Mouse (Mus musculus) midbrain, embryonic 15.5 days (tissue): ENCODE data around the gene Magi1. TPM values are rescaled to one million over a fixed set of nuclear protein-coding genes. Genes with fewer than 3 reads are reported as not detected.

Experiments used
- ATAC-seq: fragments of 200-750 bp; cut with Nextera tagmentation; replicated peaks from 2 replicates; pipeline ENCODE4 v1.8.0; 2017; ENCODE audit warnings: moderate TSS enrichment
- H3K27ac ChIP-seq: fragments of 300-500 bp; sonication (generic); 2 replicates; pipeline ENCODE4 v1.5.1; 2015; ENCODE audit warnings: mild to moderate bottlenecking, inconsistent platforms
- H3K27me3 ChIP-seq: fragments of 300-500 bp; sonication (generic); replicated peaks from 2 replicates; pipeline ENCODE4 v1.6.1; 2015; ENCODE audit warnings: inconsistent platforms
- H3K36me3 ChIP-seq: fragments of 300-500 bp; sonication (generic); replicated peaks from 2 replicates; pipeline ENCODE4 v1.6.1; 2015; ENCODE audit warnings: inconsistent platforms
- H3K4me1 ChIP-seq: fragments of 300-500 bp; sonication (generic); 2 replicates; pipeline ENCODE4 v1.6.1; 2015; ENCODE audit warnings: inconsistent platforms
- H3K4me2 ChIP-seq: fragments of 300-500 bp; sonication (generic); 2 replicates; pipeline ENCODE4 v1.6.1; 2015; ENCODE audit warnings: inconsistent platforms, mild to moderate bottlenecking, moderate library complexity
- H3K4me3 ChIP-seq: fragments of 300-500 bp; sonication (generic); 2 replicates; pipeline ENCODE4 v1.5.1; 2015; ENCODE audit warnings: mild to moderate bottlenecking, inconsistent platforms
- H3K9ac ChIP-seq: fragments of 300-500 bp; sonication (generic); 2 replicates; pipeline ENCODE4 v1.6.1; 2015; ENCODE audit warnings: mild to moderate bottlenecking, inconsistent platforms
- H3K9me3 ChIP-seq: fragments of 300-500 bp; sonication (generic); 2 replicates; pipeline ENCODE4 v1.6.1; 2016; ENCODE audit warnings: inconsistent platforms
- WGBS: fragments of 180-500 bp; shearing (Covaris S2); methylation state at CpG from one replicate; pipeline ENCODE4 v1.1.7; 2015; ENCODE audit warnings: mixed read lengths; 5-methylcytosine and 5-hydroxymethylcytosine counted together
- polyA plus RNA-seq: library from polyadenylated mRNA; unstranded; fragments of >200 nt; fragmentation: Nextera tagmentation; extraction: Ambion mirVana; gene quantifications from 2 replicates; pipeline ENCODE4 v1.2.1, GENCODE M21; 2015

Gene Magi1
- polyA plus RNA-seq, 1 experiment from 2014 or later: 38.2 TPM

DNA sequence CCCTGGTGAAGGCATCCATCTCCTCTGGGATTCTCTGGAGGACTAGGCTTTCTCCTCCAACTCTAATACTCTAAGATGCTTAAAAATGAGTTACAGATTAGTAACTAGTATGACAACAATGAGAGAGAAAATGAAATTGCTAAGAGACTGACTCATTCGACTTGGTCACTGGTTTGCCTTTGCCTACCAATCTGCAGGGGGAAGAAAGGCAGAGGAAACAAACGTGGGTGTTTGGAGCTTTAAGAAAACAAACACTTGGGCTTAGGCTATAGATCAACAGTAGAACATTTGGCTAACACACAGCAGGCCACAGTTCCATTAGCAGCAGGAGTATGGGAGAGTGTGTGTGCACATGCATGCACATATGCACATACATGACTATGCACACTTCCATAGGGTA is 142.2 kb downstream of the Magi1 start:
- WGBS: 72% methylated on average over 2 of the region's 2 CpGs
- H3K9ac ChIP-seq: no peak overlapping the region
- no peaks in the 10 kb centered on the region for H3K9me3 ChIP-seq
- no peak overlapping the region for H3K27ac ChIP-seq
- H3K4me3 ChIP-seq: no peak overlapping the region
- H3K4me1 ChIP-seq: no peaks in the 10 kb centered on the region
- H3K36me3 ChIP-seq: no peaks in the 10 kb centered on the region
- H3K4me2 ChIP-seq: no peak overlapping the region
- no peak for ATAC-seq
- no peaks in the 10 kb centered on the region for H3K27me3 ChIP-seq

DNA sequence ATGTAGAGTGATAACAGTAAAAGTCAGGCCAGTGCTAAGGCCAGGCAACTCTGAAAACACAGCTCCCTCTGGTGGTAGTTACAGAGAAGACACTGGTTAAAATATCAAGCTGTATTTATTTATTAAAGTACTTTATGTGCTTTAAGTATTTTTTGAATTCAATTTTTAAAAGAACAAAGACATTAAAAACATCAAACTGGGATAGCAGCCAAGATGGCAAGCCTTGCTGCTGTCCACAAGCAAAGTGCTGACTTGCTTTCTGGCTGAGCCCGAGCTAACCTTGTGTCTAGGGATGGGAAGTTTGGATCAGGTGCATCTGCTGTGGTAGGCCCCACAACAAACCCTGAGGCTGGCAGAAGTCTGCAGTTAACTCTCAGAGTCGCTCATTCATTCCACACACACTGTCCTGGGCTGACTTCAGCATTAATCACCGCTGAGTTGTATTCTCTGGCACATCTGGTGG is 143.7 kb downstream of the Magi1 start:
- Histone ChIP-seq H3K27ac (no peak overlapping the region), H3K9me3 (no peaks in the 10 kb centered on the region), H3K4me1 (no peaks in the 10 kb centered on the region), H3K27me3 (no peaks in the 10 kb centered on the region), H3K4me2 (no peak overlapping the region), H3K4me3 (no peak overlapping the region), H3K9ac (no peak overlapping the region), H3K36me3 (no peaks in the 10 kb centered on the region)
- ATAC-seq: no peak
- 90% methylated on average over 3 of the region's 3 CpGs for WGBS

DNA sequence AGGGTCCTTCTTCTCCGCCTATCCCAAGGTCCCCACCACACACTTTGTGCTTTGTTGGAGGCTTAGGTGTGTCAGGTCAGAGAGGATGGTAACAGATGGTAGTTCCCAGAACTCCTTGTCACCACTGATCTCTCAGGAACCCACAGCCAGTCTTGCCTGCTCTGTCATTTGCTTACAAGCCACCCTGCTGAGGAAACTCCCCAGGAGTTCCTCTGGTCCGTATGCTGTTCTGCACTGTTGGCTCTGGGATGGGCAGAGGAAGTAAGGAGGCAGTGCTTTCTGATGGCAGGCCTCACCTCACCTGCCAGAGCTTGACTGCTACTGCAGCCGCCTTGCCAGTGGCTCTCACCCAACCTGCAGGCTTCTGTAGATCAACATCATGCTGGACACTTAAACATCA is 147.0 kb downstream of the Magi1 start:
- WGBS: 74% methylated on average over 3 of the region's 3 CpGs
- H3K27me3 ChIP-seq: no peaks in the 10 kb centered on the region
- no peak overlapping the region for H3K9ac ChIP-seq
- no peak overlapping the region for H3K4me2 ChIP-seq
- no peak overlapping the region for H3K27ac ChIP-seq
- no peaks in the 10 kb centered on the region for H3K36me3 ChIP-seq
- H3K4me1 ChIP-seq: 0 out of 2 replicates have a peak, but pooled peaks cover 12% of the 10 kb centered on the region
- H3K4me3 ChIP-seq: no peak overlapping the region
- ATAC-seq: no peak
- H3K9me3 ChIP-seq: no peaks in the 10 kb centered on the region

DNA sequence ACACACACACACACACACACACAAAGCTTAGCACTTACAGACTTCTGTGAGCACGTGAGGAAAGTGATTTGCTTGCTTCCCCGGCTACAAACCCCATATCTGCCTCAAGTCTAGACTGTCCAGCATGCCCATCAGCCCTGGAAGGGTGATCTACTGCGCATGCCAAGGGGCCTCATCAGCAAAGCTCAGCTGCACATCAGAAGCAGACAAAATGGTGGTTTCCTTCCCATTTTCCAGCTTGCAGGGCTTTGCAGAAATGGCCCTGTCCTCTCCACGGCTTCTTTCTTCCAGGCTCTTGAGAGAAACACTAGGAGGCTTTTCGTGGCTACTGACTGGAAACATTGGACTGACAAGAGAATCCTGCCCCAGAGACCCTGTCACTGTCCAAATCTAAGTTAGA is 149.6 kb downstream of the Magi1 start:
- no peaks in the 10 kb centered on the region for H3K9me3 ChIP-seq
- ATAC-seq: no peak
- no peak overlapping the region for H3K9ac ChIP-seq
- no peak overlapping the region for H3K27ac ChIP-seq
- 0 out of 2 replicates have a peak, but pooled peaks cover 12% of the 10 kb centered on the region for H3K4me1 ChIP-seq
- no peak overlapping the region for H3K4me2 ChIP-seq
- no peak overlapping the region for H3K4me3 ChIP-seq
- H3K27me3 ChIP-seq: no peaks in the 10 kb centered on the region
- H3K36me3 ChIP-seq: no peaks in the 10 kb centered on the region
- 54% methylated on average over 5 of the region's 5 CpGs for WGBS

DNA sequence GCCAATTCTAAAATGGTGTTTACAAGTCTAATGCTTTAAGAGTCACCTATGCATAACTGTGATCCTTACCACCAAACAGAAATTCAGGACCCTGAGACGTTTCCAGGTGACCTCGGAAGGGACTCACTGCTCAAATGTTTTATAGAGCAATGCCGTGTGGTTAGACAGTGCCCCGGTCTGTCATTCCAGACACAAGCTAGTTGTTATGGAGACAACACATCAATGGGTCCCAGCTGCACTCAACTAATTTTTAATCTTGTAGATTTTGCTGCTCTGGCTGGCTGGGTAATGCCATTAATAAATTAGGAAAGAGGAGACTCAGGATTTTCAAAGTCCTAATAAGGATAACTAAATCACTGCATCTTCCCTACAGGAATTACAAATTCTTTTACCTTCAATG is 151.7 kb downstream of the Magi1 start:
- 40% methylated on average over 4 of the region's 4 CpGs for WGBS
- Histone ChIP-seq H3K9ac (no peak overlapping the region), H3K4me2 (no peak overlapping the region), H3K36me3 (no peaks in the 10 kb centered on the region), H3K9me3 (no peaks in the 10 kb centered on the region), H3K4me1 (0 out of 2 replicates have a peak, but pooled peaks cover 14% of the 10 kb centered on the region), H3K4me3 (no peak overlapping the region), H3K27me3 (no peaks in the 10 kb centered on the region), H3K27ac (no peak overlapping the region)
- no peak for ATAC-seq

DNA sequence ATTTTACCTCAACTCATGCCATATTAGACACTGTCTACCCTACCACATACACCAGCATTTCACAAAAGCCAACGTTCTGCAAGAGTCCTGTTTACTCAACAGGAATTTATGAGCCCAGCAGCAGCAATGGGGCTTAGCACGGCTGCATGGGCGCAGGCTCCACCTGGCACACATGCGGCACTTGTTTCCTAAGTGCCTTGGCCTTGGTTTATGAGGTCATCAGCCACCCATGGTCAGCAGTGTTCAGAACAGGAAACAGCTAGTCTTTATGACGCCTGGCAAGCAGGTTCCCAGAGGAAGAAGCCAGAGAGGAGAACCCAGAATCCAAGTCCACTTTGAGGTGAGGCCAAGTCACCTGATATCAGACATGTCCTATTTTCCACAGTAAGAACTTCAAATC is 153.3 kb downstream of the Magi1 start:
- ATAC-seq: no peak
- 0 out of 2 replicates have a peak, but pooled peaks cover 14% of the 10 kb centered on the region for H3K4me1 ChIP-seq
- no peak overlapping the region for H3K4me3 ChIP-seq
- H3K36me3 ChIP-seq: no peaks in the 10 kb centered on the region
- H3K9me3 ChIP-seq: no peaks in the 10 kb centered on the region
- no peaks in the 10 kb centered on the region for H3K27me3 ChIP-seq
- no peak overlapping the region for H3K9ac ChIP-seq
- WGBS: 90% methylated on average over 5 of the region's 5 CpGs
- H3K4me2 ChIP-seq: no peak overlapping the region
- no peak overlapping the region for H3K27ac ChIP-seq

DNA sequence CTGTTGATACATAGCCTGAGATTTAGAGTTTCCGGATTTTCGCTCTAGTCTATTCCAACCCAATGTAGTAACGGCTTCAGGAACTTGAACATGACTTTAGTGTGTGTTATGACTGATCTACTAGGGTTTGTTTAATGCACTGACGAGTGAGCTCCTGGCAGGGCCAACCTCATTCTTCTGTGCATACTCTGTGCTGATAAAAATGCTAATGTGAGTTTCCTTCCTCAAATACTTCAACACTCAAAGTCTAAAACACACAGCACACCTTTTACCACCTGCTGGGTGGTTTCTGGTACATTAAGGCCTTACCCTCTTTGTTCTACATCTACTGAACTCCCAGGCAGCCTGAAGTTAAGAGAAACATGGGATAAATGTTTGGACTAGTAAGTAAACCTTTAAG is 157.0 kb downstream of the Magi1 start:
- 86% methylated on average over 4 of the region's 4 CpGs for WGBS
- Histone ChIP-seq H3K9me3 (no peaks in the 10 kb centered on the region), H3K36me3 (no peaks in the 10 kb centered on the region), H3K4me1 (0 out of 2 replicates have a peak, but pooled peaks cover 2% of the 10 kb centered on the region), H3K27me3 (no peaks in the 10 kb centered on the region), H3K4me3 (no peak overlapping the region), H3K27ac (no peak overlapping the region), H3K9ac (no peak overlapping the region), H3K4me2 (no peak overlapping the region)
- ATAC-seq: no peak

DNA sequence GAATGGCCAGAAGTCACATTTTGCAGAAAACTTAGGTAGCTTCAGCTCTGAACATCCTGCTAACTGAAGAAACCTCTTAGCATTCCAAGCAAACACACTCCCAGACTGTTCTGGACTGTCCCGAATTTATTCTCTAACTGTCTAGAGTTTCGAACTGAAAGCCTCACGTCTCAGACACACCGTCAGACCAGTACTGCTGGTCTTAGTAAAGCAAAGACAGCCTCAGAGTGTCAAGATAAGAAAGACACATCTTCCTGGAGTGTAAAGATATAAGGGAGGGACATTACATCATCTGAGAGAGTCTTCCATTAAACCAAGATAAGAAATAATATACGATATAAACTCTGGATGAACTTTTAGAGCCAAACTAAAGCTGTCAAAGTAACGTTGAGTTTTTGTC is 158.6 kb downstream of the Magi1 start:
- 85% methylated on average over 6 of the region's 6 CpGs for WGBS
- H3K9ac ChIP-seq: no peak overlapping the region
- ATAC-seq: no peak

DNA sequence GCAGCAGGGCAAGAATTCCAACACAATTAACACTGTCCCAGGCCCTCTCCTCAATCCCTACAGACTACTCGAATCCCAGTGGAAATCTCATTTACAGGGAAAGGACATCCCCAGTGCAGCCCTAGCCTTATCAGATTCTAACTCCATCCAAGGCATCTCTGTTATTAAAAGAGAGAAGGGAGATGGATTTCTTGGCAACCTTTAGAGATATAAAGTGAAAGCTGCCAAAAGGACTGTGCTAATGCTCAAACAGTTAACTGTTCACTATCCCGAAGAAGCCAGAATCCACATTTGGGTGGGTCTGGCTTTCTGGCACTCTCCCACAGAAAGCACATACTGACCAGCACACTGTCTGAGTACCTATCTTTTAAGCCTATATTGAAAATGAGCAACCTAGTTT is 159.4 kb downstream of the Magi1 start:
- H3K27ac ChIP-seq: no peak overlapping the region
- ATAC-seq: no peak
- H3K4me1 ChIP-seq: peaks cover 6% of the 10 kb centered on the region; the same call in 1 of the 2 replicates
- H3K4me3 ChIP-seq: no peak overlapping the region
- H3K27me3 ChIP-seq: no peaks in the 10 kb centered on the region
- no peaks in the 10 kb centered on the region for H3K36me3 ChIP-seq
- no peak overlapping the region for H3K9ac ChIP-seq
- H3K9me3 ChIP-seq: no peaks in the 10 kb centered on the region
- WGBS: 57% methylated on average over 2 of the region's 2 CpGs
- H3K4me2 ChIP-seq: no peak overlapping the region

More for the DNA sequence above, 158.6 kb downstream of the Magi1 start:
- no peaks in the 10 kb centered on the region for H3K36me3 ChIP-seq
- H3K9me3 ChIP-seq: no peaks in the 10 kb centered on the region
- no peaks in the 10 kb centered on the region for H3K27me3 ChIP-seq
- H3K27ac ChIP-seq: no peak overlapping the region
- no peak overlapping the region for H3K4me3 ChIP-seq
- peaks cover 6% of the 10 kb centered on the region; the same call in 1 of the 2 replicates for H3K4me1 ChIP-seq
- H3K4me2 ChIP-seq: no peak overlapping the region

DNA sequence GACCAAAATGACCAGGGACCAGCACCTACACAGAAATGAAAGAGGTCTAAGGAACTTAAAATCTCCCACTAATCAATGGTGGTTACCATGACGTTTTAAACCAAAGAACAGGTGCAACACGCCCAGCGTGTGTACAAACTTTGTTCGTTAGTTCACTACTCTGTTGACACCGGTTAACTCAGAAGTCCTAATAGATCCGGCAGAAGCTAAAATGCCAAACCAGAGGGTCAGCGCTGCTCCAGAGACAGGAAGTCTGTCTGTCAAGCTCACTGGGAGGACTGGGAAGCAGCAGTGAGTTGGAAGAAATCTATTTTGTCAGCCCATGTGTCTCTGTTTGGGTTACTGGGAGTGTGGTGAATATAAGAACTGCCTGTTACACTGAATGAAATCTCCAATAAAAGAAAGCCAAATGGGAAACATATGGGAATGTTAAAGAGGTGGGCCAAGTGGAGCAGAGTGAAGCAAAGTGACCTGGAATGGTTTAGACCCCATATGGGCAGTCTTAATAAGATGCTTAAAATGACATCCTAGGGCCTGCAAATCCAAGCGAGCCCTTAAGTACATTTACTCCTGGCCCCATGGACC is 161.1 kb downstream of the Magi1 start:
- H3K27ac ChIP-seq: no peak overlapping the region
- H3K4me3 ChIP-seq: no peak overlapping the region
- no peak overlapping the region for H3K9ac ChIP-seq
- no peaks in the 10 kb centered on the region for H3K9me3 ChIP-seq
- H3K27me3 ChIP-seq: no peaks in the 10 kb centered on the region
- WGBS: 74% methylated on average over 8 of the region's 8 CpGs
- H3K36me3 ChIP-seq: no peaks in the 10 kb centered on the region
- ATAC-seq: no peak
- H3K4me2 ChIP-seq: no peak overlapping the region
- H3K4me1 ChIP-seq: peaks cover 4% of the 10 kb centered on the region; the same call in 1 of the 2 replicates

DNA sequence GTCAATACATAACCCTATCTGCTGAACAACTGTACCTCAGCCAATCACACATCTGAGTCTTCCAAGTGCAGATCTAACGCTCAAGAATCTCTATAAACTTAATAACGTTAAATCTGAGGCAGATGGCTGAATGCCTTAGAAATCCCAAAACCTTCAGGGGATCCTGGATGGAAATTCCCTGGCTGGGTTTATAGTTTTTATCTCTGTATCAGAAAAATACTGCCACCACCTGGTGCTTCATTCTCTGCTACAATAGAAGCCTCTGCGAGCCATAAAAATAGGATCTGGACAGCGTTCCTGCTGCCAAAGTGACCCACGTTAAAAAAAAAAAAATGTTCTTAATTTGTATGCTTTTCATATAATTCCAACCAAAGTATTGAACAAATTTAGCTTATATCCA is 162.2 kb downstream of the Magi1 start:
- Histone ChIP-seq H3K4me2 (no peak overlapping the region), H3K36me3 (no peaks in the 10 kb centered on the region), H3K27ac (no peak overlapping the region), H3K9me3 (no peaks in the 10 kb centered on the region), H3K4me3 (no peak overlapping the region), H3K27me3 (no peaks in the 10 kb centered on the region), H3K4me1 (peaks cover 4% of the 10 kb centered on the region; the same call in 1 of the 2 replicates), H3K9ac (no peak overlapping the region)
- ATAC-seq: no peak
- 47% methylated on average over 5 of the region's 5 CpGs for WGBS

DNA sequence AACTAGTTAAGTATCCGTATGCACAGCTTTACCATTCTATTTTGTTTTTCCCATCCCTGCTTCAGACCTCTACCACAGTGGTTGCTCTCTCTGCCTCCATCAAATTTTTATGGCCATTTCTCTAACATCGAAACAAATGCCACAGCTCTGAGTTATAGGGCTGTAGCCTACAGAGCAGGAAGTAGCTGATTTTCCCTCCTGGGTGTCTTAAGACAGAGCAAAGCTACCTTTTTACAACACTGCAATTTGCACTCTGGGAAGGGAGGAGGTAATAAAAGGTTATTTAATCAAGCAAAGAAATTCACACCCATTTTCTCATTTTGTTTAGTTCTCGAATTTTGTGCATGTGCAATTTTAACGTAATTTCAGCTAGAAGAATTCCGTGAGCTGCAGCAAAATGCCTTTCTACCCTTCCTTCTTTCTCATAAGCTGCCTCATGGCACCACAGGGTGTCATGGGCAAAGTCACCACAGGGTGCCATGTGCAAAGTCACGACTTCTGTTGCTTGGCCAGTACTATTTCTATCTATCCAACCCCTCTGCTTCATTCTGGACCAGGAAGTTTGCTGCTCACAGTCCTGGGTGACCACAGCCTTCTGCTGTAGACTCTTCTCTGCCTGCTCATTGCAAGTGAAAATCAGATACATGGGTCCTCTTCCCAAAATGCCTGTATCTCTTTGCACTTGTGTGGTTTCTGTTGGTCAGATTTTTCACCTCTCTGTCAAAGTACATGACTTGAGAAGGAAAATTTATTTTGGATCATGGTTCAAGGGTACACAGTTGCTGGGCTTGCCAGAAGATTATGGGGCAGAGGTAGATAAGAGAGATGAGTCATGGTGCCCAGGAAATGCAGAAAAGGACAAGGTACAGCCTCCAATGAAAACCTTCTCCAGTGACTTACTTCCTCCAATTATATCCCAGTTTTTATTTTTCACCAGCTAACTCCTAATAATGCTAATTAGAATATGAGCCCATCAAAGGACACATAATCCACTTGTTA is 167.0 kb downstream of the Magi1 start:
- no peak overlapping the region for H3K4me3 ChIP-seq
- 90% methylated on average over 6 of the region's 6 CpGs for WGBS
- H3K36me3 ChIP-seq: no peaks in the 10 kb centered on the region
- ATAC-seq: no peak
- H3K4me1 ChIP-seq: peaks cover 4% of the 10 kb centered on the region; the same call in 1 of the 2 replicates
- H3K9me3 ChIP-seq: no peaks in the 10 kb centered on the region
- no peak overlapping the region for H3K27ac ChIP-seq
- no peaks in the 10 kb centered on the region for H3K27me3 ChIP-seq
- no peak overlapping the region for H3K9ac ChIP-seq
- H3K4me2 ChIP-seq: no peak overlapping the region
